Mouse (Mus musculus) CD4-positive, CD25-positive, alpha-beta regulatory T cell, adult 2 months (primary cell): ENCODE measurements at regions not wholly inside any gene's neighbourhood (a gene's known extent, or its start where the extent isn't known, plus 50 kb on each side); places are given as distances from the start of the nearest gene placed in this dataset.

Experiments used
- DNase-seq: peaks from one replicate; pipeline ENCODE4 v3.0.0-alpha.2; 2012; ENCODE audit warnings: low read depth, low spot score

GRCm38 (mm10) chr15:72312417-72312816 is 1521.9 kb upstream of the Gm6569 start:
- DNase-seq = no peak

- DNase-seq = no peak
These were observed 1512.8 kb upstream of the Gm6569 start for GRCm38 (mm10) chr15:72321528-72321927.

GRCm38 (mm10) chr15:72322127-72322526 is 1512.2 kb upstream of the Gm6569 start:
- DNase-seq = no peak

- peak; percentile 7 for DNase-seq
These were observed 1511.2 kb upstream of the Gm6569 start for GRCm38 (mm10) chr15:72323158-72323557.

- DNase-seq = no peak
These were observed 1503.1 kb upstream of the Gm6569 start for GRCm38 (mm10) chr15:72331262-72331661.

- no peak for DNase-seq
These were observed 1499.9 kb upstream of the Gm6569 start for GRCm38 (mm10) chr15:72334497-72334896.

- no peak for DNase-seq
These were observed 1494.7 kb upstream of the Gm6569 start for GRCm38 (mm10) chr15:72339629-72340028.

- no peak for DNase-seq
These were observed 1492.4 kb upstream of the Gm6569 start for GRCm38 (mm10) chr15:72341991-72342390.

- DNase-seq = no peak
These were observed 1491.9 kb upstream of the Gm6569 start for GRCm38 (mm10) chr15:72342504-72342903.

GRCm38 (mm10) chr15:72343794-72344193 is 1490.6 kb upstream of the Gm6569 start:
- no peak for DNase-seq

GRCm38 (mm10) chr15:72353371-72353770 is 1481.0 kb upstream of the Gm6569 start:
- no peak for DNase-seq

- no peak for DNase-seq
These were observed 1478.7 kb upstream of the Gm6569 start for GRCm38 (mm10) chr15:72355626-72356025.

- DNase-seq = no peak
These were observed 1474.7 kb upstream of the Gm6569 start for GRCm38 (mm10) chr15:72359636-72360035.

- DNase-seq = no peak
These were observed 1474.3 kb upstream of the Gm6569 start for GRCm38 (mm10) chr15:72360049-72360448.

GRCm38 (mm10) chr15:72360463-72361030 is 1473.8 kb upstream of the Gm6569 start:
- DNase-seq = no peak

- DNase-seq = no peak
These were observed 1461.3 kb upstream of the Gm6569 start for GRCm38 (mm10) chr15:72373041-72373440.

- DNase-seq = no peak
These were observed 1457.2 kb upstream of the Gm6569 start for GRCm38 (mm10) chr15:72377201-72377600.

- no peak for DNase-seq
These were observed 1455.1 kb upstream of the Gm6569 start for GRCm38 (mm10) chr15:72379291-72379690.

GRCm38 (mm10) chr15:72381164-72381563 is 1453.2 kb upstream of the Gm6569 start:
- DNase-seq = no peak

GRCm38 (mm10) chr15:72381744-72382143 is 1452.6 kb upstream of the Gm6569 start:
- no peak for DNase-seq

- DNase-seq = no peak
These were observed 1451.8 kb upstream of the Gm6569 start for GRCm38 (mm10) chr15:72382521-72382920.

GRCm38 (mm10) chr15:72383062-72383461 is 1451.3 kb upstream of the Gm6569 start:
- no peak for DNase-seq

GRCm38 (mm10) chr15:72383470-72383869 is 1450.9 kb upstream of the Gm6569 start:
- no peak for DNase-seq

GRCm38 (mm10) chr15:72393226-72393625 is 1441.1 kb upstream of the Gm6569 start:
- DNase-seq = no peak
